Mouse (Mus musculus) myocyte (in vitro differentiated cells): Measurements from ENCODE around the gene Serpinb5.

Experiments
- MYOG ChIP-seq, 3 experiments: IDR thresholded peaks; one replicate each; pipeline ENCODE4 v1.6.1; 2011; ENCODE audit warnings: control low read depth in 2 of 3, low read depth in 2 of 3, mild to moderate bottlenecking in 2 of 3; ENCODE audit not compliant: insufficient read length in 2 of 3, control insufficient read depth in 1 of 3, insufficient read depth in 1 of 3
- USF1 ChIP-seq: IDR thresholded peaks from one replicate; pipeline ENCODE4 v1.6.1; 2011; ENCODE audit warnings: low read depth, mild to moderate bottlenecking, control low read depth, moderate library complexity

GRCm38 (mm10) chr1:106860847-106861246 lies at the start of gene Serpinb5:
- no peak for TF ChIP-seq USF1
- TF ChIP-seq MYOG (IDR thresholded peaks at IDR 0.05; ENCODE audit: control insufficient read depth in 1 of 3, insufficient read depth in 1 of 3, insufficient read length in 2 of 3, low read depth in 2 of 3), result no peak
